Mouse (Mus musculus): ENCODE measurements around the gene Bcl9.

- no peak for TF ChIP-seq CHD1 (IDR thresholded peaks at IDR 0.05; ENCODE audit: low read depth, low read length)
- TF ChIP-seq POLR2A (IDR thresholded peaks at IDR 0.05; ENCODE audit: control insufficient read depth in 1 of 2, insufficient read depth in 1 of 2, low read depth in 1 of 2, low read length in 2 of 2, poor library complexity in 1 of 2) = no peak
- TF ChIP-seq EP300 (IDR thresholded peaks at IDR 0.05; ENCODE audit: low read depth in 1 of 2, low read length in 2 of 2) = no peak
Observed at GRCm38 (mm10) chr3:97265667-97266415, 31.9 kb downstream of the Bcl9 start.
